Mouse (Mus musculus) cerebellum, adult 11 months (tissue): Measurements from ENCODE around the gene Ptger3.

Experiments
- DNase-seq: peaks from one replicate; pipeline ENCODE4 v3.0.0; 2022

The Ptger3 gene

DNA sequence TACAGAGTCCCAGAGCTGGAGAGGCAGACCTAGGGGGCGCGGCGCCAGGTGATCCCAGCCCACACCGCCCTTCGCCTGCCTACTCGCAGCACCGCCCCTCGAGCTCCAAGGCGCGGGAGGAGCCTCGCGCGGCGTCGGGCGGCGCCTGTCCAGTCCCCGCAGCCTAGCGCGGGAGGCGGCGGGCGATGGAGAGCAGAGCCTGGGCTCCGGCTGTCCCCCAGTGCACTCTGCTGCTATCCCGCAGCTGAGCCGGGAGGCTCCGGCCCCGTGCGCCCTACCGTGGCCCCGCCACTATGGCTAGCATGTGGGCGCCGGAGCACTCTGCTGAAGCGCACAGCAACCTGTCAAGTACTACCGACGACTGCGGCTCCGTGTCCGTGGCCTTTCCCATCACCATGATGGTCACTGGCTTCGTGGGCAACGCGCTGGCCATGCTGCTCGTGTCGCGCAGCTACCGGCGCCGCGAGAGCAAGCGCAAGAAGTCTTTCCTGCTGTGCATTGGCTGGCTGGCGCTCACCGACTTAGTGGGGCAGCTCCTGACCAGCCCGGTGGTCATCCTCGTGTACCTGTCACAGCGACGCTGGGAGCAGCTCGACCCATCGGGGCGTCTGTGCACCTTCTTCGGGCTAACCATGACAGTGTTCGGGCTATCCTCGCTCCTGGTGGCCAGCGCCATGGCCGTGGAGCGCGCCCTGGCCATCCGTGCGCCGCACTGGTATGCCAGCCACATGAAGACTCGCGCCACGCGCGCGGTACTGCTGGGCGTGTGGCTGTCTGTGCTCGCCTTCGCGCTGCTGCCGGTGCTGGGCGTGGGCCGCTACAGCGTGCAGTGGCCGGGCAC lies at the start of gene Ptger3:
TSS of gene Ptger3 (plus strand) at position 168 of the 841 bp plus-strand sequence.
- no peak for DNase-seq

DNA sequence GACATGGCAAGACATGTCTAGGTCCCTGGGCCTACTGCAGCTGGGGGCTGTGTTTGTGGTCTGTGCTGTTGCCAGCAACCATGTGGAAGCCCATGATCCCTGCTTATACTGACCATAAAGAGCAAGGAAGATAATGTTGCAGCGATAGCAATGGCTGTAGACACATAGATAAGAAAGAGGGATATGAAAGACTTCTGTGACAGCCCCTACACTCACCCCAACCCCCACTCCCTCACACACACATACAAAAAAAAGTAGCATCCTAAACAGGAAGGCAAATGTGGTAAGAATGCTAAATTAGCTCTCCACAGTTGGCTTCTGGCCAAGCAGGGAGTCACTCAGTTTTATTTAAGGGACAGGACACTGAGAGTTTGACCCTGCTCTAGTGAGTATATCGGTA lies 48.7 kb upstream of the Ptger3 start:
- no peak for DNase-seq

DNA sequence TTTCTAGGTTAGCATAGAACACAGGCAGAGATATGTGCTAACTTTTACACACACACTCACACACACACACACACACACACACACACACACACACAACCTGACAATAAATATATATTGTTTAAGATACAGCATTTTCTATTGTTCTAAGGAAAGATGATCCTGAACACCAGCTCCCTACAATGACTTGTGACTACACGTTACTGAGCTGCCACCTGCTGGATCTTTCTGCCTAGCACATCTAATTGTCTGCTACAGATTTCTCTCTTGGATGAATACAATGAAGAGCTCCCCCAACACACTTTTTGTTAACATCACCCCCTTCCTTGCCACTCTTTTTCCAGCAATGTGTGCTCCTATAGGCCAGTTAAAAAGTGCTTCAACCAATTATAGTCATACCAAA lies 46.3 kb upstream of the Ptger3 start:
- peak; percentile 51 for DNase-seq

DNA sequence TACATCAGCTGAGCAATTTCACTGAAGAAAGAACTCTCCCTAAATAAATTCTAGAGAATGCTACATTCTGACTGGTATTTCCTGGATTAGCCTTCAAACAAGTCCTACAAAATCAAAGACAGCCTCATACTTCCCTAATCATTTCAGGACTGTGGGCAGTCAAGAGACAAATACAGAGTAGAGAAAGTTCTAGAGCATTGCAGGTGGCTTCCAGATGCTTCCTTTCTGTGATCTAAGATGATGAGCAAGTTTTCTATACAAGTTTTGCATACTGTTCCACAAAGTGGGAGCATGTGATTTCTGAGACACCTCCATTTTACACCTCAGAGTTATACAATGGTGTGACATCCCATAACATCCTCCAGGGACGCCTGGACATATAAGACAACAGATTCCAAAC lies 42.9 kb upstream of the Ptger3 start:
- DNase-seq, result no peak

DNA sequence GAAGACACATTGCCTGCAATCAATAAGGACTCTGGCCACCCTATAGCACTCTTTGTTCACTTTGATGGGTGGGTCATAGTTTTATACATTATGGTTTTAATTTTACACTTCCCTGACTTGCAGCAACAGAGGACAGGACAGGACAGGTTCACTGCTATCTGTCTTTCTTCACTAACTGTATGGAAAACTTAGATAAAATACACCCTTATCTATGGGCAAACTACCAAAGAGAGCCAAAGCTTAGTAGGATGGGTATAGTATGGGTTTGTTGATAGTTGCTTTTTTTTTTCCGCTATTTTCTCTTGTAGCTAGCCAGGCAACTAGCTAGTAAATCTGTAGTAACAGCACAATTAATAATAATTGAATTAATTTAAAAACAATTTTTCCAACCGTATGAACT lies 35.1 kb upstream of the Ptger3 start:
- no peak for DNase-seq

DNA sequence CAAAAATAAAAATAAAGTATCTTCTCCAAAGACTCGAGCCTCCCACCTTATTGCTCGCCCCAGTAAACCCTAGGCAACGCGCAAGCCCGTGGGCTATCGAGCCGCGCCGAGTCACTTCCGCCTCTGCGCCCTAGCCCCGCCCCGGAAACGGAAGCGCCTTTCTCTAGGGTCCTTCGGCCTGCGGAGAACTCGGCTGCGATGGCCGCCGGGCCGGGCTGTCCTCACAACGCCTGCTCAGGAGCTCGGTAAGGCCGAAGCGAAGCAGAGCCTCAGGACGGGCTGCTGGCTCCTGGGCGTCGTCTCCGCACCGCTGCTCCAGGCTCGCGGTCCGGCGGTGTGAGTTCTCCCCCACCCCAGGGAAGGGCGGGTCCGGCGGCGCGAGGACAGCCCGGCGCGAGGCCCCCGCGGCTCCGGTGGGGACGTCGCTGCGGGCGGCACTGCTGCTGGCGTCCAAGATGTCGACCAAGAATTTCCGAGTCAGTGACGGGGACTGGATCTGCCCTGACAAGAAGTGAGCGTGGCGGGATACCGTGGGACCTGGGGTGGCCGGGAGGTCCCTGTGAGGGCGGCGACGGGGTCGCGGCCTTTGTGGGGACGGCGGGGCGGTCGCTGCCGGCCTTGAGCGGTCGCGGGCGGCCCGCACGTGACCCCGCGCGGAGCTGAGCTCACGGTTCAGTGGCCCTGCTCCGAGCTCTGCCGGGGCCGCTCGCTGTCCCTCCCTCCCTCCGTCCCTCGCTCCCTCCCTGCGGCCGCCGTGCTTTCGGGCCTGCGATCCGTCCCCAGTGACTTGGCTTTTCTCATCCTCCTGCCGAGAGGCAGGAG lies 32.5 kb upstream of the Ptger3 start, which contains the start of gene Zranb2:
TSS of gene Zranb2 (plus strand) at position 197 of the 822 bp plus-strand sequence.
- peak; percentile 92 for DNase-seq

DNA sequence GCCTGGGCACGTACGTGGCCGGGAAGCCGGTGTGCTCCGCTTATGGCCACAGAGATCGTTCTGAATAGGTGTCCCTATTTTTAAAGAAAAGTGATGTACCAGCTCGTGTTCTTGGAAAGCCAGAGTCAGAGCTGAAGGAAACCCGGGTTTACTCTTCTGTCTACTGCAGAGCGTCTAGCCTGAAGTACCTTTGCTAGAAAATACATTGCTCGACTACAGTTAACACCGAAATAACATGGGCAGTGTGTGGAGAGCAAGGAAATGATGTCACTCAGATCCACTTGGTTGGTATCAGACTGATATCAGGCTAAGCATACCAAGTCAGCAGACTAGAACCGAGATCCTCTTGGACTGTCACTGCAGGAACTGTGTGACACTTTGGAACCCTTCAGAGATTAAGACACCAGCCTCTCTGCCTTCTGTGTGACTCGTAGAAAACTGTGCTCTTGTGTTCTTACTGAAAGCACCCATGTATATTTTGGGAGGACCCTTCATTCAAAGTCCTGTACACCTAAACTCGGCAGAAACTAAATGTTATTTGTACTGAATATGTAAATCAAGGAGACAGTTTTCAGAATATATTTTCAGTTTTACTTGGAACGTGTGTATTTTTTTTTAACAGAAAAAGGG lies 31.8 kb upstream of the Ptger3 start:
- DNase-seq, result no peak

DNA sequence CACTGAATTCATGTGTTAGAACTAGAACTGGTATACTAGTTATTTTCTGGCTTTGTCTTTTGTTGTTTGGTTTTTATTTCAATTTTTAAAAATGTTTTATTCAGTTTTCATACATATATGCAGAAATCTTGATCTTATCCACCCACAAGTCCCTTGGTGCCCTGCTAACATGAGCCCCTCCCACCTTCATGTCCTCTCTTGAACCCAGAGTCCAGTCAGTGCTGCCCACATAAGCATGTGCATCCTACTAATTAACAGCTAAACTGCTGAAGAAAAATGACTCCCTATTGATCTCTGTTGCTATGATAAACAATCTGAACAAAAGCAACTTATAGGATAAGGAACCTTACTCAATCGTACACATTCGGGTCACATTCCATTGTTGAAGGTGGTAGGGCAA lies 17.4 kb upstream of the Ptger3 start:
- DNase-seq, result no peak

DNA sequence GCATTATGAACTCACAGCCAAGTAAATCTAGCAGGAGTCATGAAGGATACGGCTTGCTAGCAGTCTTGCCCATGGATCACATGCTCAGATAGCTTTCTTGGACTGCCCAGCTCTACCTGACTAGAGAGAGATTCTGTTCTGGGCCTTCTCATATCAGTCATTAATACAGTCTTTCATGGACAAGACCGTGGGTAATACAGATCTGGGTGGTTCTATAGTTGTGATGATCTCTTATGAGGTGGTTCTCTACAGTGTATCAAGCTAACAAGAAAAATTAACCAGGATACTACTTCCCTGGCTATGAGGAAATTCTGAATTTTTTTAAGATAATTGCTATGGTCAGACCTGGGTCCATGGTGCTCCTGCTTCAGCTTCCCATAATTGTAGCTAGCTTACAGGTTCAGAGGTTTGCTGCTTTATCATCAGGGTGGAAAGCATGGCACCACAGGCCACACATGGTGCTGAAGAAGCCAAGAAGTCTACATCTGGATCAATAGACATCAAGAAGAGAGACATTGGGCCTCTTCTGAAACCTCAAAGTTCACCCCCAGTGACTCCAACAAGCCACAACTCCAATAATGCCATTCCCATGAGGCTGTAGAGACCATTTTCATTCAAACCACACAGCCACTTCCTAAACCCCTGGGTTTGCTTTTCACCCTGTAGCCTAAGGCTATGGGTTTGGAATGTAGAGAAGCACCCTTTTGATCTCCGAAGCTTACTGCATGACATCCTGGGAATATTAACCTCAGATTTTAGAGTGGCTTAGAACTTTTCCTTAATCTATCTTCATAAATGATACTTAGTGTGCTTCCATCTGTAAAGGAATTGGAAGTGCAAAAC lies 16.7 kb upstream of the Ptger3 start:
- DNase-seq, result no peak

DNA sequence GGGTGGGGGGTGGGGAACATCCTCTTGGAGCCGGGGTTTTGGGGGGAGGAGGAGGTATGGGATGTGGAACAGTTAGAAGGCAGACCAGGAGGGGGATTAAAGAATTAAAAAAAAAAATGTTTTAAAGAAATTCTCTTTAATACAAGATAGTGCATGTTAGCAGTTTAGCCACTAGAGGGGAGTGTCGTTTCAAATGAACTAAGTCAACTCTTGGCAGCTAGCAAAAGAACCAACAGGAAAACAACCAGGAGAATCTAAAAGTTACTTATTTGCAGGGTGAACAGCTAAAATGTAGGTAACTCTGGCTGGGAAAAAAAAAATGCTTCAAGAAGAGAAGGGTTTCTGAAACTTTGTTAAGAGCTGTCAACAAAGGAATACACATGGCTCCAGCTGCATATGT lies 1.5 kb upstream of the Ptger3 start:
- no peak for DNase-seq

DNA sequence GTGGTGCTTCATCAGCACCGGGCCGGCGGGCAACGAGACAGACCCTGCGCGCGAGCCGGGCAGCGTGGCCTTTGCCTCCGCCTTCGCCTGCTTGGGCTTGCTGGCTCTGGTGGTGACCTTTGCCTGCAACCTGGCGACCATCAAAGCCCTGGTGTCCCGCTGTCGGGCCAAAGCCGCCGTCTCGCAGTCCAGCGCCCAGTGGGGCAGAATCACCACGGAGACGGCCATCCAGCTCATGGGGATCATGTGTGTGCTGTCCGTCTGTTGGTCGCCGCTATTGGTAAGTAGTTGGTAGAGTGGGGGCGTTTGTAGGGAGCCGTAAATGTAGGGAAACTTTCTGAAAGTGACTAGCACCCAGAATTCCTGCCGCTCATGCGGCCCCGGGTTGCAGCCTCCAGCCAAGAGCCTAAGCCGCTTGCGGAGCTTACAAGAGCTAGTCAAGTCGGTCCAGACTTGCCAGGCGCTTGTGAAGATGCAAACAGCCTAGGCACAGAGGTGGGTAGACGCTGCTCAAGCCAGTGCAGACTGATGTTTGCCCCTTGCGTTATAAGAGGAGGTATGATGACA lies 957 bp downstream of the Ptger3 start:
- DNase-seq, result no peak

DNA sequence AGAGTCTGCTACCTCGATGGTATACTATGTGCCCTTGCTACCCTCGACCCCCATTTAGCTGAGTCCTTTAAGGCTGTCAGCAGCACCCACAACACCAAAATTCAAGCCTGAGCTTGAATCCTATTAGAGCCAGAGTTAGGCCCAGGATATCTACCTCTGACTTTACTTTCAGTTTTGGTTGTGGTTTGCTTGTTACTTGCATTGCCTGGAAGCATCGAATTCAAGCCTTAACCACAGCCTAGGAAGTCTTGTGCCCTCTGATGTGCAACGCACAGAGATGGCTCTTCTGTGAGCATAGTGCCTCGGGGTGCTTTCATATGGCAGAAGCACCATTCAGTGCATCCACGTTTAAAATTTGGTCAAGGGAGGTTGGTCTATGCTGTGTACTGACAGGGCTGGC lies 5.3 kb downstream of the Ptger3 start:
- no peak for DNase-seq

DNA sequence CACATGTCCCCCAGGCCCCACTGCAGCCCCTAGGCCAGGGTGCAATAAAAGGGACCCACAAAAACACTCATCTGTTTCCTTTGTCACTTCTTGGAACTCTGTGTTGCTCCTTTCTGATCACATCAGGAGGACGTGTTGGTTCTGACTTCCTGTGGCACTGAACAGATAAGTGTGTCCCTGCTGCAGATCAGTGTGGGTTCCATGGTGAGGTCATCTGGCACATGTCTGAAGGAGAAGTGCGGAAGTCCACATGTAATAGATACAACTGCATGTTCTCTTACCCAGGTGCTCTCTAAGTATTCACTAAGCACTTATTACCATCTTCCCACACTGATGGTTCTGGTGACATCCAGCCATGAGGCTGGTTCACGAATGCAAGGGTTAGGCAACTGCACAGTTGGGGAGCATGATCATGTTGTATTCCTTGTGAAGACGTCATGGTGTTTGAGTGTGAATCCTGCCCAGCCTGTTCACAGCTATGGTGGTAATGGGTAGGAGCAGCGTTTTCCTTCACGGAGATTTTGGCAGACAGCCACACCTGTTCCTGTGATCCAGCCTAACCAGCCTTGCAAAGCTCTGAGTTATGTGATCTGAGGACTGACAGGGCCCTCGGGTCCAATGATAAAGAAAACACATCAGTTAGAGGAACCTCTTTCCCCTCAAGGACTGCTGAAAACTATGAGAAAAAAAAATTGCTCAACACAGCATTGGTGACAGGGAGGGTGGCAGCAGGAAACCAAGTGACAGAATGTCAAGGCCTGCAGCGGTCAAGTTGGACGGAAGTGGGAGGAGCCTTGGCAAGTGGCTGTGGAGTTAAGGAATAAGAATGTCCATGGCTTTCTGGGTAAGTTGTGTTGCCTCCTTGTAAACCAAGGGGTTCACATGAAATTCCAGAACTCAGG lies 9.0 kb downstream of the Ptger3 start:
- no peak for DNase-seq

DNA sequence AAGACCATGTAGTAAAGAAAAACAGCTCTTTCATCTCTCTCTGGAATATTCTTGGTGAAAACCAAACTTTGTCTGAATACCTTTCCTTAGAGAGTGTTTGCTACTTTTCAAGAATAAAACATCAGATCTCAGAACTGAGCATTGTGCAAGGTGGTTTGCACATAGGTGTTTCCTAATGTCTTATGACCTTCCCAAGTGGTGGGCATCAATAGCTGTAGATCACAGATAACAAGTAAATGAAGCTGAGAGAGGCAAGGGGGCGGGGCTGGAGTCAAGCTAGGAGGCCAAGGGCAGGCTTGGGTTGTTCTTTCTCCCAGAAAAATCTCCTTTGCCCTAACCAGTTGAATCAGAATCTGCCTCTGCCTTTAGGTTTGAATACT lies 9.6 kb downstream of the Ptger3 start:
- DNase-seq, result no peak

DNA sequence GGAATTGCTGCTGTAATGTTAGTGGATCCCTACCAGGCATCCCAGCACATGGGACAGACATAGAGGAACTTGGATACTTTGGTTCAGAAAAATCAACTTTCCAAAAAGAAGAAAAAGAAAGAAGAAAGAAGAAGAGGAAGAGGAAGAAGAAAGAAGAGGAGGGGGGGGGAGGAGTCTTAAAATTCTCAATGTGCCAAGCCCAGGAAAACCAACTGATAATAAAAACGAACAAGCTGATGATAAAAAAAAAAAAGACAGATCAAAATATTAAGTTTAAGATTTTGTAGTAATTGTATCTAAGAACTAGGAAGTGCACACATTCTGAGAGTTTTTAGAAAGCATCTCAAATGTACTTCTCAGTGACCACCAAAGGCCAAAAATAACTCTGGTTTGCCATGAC lies 10.2 kb downstream of the Ptger3 start:
- DNase-seq, result no peak

DNA sequence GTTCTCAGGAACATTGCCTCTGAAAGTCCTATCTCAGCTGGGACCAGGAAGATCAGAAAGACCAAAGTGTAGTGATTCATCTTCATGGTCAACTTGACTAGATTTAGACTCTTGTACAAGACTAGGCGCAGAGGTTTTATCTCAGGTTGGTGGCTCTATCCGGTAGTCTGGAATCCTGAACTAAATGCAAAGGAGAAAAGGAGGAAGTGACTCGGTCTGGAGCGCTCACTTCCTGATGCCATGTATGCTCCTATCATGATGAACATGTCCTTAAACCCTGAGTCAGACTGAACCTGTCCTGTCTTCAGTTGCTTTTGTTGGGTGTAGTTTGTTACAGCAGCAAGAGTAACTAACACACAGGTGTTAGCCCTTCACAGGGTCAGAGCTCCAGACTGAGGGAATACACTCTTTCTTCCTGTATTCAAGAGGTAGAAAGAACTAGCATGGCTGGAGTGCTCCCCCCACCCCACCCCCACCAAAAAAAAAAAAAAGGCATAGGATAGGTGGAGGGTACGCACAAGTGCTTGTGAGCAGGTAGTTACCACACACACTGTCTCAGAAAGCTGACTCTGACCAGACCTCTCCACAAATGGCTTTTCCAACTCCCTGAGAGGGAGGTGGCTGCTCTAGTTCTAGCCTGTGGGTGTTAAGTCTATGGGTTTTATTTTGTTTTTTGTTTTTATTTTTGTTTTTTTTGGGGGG lies 11.9 kb downstream of the Ptger3 start:
- no peak for DNase-seq

DNA sequence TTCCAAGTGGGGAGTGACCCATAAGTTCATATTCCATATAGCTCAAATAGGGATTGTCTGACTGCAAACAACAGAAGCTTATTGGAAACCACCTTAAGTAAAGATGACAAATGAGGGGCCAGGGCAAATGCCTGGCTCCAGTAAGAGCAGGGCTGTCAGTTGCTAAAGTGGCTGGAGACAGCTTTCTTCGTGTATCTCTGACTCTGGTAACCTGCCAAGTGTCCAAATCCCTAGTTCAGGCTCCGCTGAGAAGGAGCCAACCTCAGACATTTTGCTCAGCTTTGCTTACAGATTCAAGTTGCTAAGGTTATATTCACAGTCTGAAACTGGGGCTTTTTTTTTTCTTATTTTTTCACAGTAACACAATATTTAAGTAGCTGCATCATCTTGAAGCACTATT lies 12.7 kb downstream of the Ptger3 start:
- DNase-seq, result no peak

DNA sequence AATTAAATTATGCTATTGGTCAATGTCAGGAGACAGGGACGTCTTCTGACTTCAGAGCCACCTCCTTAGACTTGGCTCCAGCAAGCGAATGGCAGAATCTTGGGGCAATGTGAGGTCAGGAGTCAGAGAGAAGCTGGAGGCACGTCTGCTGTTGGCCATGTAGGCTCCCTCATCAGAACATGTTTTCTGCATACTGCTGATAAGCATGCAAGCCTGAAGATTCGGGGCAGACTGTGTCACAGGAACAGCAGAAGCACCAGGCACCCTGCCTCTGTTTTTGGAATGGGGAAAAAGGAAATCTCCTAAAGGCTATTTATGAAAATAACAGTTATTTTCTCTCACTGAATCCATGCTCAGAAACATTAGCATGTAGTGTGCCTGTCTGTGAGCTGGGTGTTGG lies 13.6 kb downstream of the Ptger3 start:
- DNase-seq, result no peak

DNA sequence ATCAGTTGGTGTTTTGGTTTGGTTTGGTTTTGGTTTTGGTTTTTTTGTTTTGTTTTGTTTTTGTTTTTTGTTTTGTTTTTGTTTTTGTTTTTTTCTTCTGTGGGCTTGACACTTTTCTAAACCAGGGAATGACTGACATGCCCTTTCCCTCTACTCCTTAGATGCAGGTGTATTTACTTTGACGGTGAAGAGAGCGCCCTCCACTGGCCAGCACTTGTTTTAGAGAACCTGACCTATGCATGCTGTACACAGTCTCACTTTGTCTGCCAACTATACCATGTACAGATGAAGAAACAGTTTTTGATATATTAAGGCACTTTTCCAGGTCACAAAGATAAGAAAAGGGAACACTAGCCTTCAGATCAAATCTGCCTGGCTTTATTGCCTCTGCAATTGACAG lies 15.1 kb downstream of the Ptger3 start:
- no peak for DNase-seq

DNA sequence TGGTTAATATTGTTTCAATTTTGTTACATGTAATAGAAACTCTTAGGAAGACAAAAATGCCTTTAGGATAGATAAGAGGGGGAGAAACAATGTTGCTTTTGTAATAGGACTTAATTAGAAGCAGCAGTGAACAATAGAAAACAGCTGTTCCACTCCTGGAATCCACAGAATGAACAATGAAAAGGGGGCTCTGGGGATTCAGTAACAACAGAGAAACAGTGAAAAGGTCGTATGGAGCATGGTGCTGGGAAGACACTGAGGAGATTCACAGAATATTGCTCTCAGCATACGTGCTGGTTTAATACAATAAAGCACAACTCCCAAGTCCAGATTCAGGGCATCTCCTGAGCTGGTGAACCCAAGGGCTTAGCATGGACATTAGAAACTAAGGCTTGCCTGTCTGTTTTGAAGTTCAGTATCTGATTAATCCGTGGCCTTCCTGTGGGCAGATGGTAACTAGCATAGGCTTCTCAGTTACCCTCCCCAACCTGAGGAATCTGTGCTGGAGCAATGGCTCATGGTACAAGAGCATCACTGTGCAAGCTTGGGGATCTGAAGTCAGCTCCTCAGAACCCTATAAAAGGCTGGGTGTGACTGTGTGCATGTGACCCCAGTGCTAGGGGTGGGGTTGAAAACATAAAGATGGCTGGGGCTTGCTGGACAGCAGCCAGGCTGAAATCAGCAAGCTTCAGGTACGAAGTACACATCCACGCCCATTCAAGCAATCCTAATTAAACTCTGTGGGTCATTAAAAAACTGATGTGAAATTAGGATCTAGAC lies 16.1 kb downstream of the Ptger3 start:
- DNase-seq, result no peak
